Mouse (Mus musculus) heart, embryonic 11.5 days (tissue): ENCODE data around the gene Vwc2l. TPM values are rescaled to one million over a fixed set of nuclear protein-coding genes. Genes with fewer than 3 reads are reported as not detected.

Experiments
- ATAC-seq: fragments of 200-750 bp; cut with Nextera tagmentation; replicated peaks from 2 replicates; pipeline ENCODE4 v1.8.0; 2017; ENCODE audit warnings: moderate library complexity; ENCODE audit not compliant: insufficient number of reproducible peaks, low FRiP score, low TSS enrichment
- H3K27ac ChIP-seq: fragments of 300-500 bp; sonication (generic); 2 replicates; pipeline ENCODE4 v1.5.1; 2014; ENCODE audit warnings: mild to moderate bottlenecking, low read depth, low read length
- H3K27me3 ChIP-seq: fragments of 300-500 bp; sonication (generic); 2 replicates; pipeline ENCODE4 v1.6.1; 2014; ENCODE audit warnings: mild to moderate bottlenecking, low read length, mixed read lengths; ENCODE audit not compliant: control insufficient read depth, insufficient read depth
- H3K36me3 ChIP-seq: fragments of 300-500 bp; sonication (generic); 2 replicates; pipeline ENCODE4 v1.6.1; 2014; ENCODE audit warnings: mild to moderate bottlenecking, low read length, moderate library complexity, mixed read lengths; ENCODE audit not compliant: control insufficient read depth, insufficient read depth
- H3K4me1 ChIP-seq: fragments of 300-500 bp; sonication (generic); 2 replicates; pipeline ENCODE4 v1.6.1; 2014; ENCODE audit warnings: low read length; ENCODE audit not compliant: control insufficient read depth, insufficient read depth
- H3K4me2 ChIP-seq: fragments of 300-500 bp; sonication (generic); 2 replicates; pipeline ENCODE4 v1.6.1; 2014; ENCODE audit warnings: mild to moderate bottlenecking, moderate library complexity
- H3K4me3 ChIP-seq: fragments of 300-500 bp; sonication (generic); 2 replicates; pipeline ENCODE4 v1.5.1; 2014; ENCODE audit warnings: low read depth, low read length
- H3K9ac ChIP-seq: fragments of 300-500 bp; sonication (generic); 2 replicates; pipeline ENCODE4 v1.6.1; 2014; ENCODE audit warnings: mild to moderate bottlenecking, low read depth, low read length, moderate library complexity
- H3K9me3 ChIP-seq: fragments of 300-500 bp; sonication (generic); replicated peaks from 2 replicates; pipeline ENCODE4 v1.6.1; 2016; ENCODE audit warnings: low read length; ENCODE audit not compliant: control insufficient read depth
- WGBS: fragments of 180-500 bp; shearing (Covaris S2); extraction: QIAGEN DNeasy Blood & Tissue Kit; methylation state at CpG from one replicate; pipeline ENCODE4 v1.1.7; 2014; ENCODE audit not compliant: insufficient replicate concordance; 5-methylcytosine and 5-hydroxymethylcytosine counted together
- polyA plus RNA-seq: library from polyadenylated mRNA; unstranded; fragments of >200 nt; fragmentation: Nextera tagmentation; extraction: Ambion mirVana; gene quantifications from 2 replicates; pipeline ENCODE4 v1.2.1, GENCODE M21; 2014

The Vwc2l gene
- polyA plus RNA-seq, 1 experiment from 2014 or later, result not detected

- Histone ChIP-seq H3K9ac (no peak overlapping the region), H3K27me3 (no peaks in the 10 kb centered on the region), H3K4me1 (no peaks in the 10 kb centered on the region), H3K4me3 (no peak overlapping the region), H3K36me3 (no peaks in the 10 kb centered on the region), H3K4me2 (no peak overlapping the region), H3K27ac (no peak overlapping the region), H3K9me3 (no peaks in the 10 kb centered on the region)
- WGBS, result 90% methylated on average over 4 of the region's 4 CpGs
- no peak for ATAC-seq
Observed at GRCm38 (mm10) chr1:70933016-70933415, 207.5 kb downstream of the Vwc2l start.
